In genomic region chr10:93347918-93348505, GRCm38 (mm10) we compare ENCODE assay signal across 14 mouse cellular contexts. TPM values are rescaled to one million over a fixed set of nuclear protein-coding genes. Genes with fewer than 3 reads are reported as not detected.
DNase-seq lines count a peak whose midpoint lies in the region; ATAC-seq and TF ChIP-seq lines count a peak whose summit lies in the region.
"Had no signal": no experiment of that assay in that cellular context is flagged by ENCODE, and none has a peak within 500 bp of the region (broad histone marks: within the 10 kb centered on the region; RNA-seq: fewer than 3 reads in every experiment).

No protein-coding gene starts in this region.

- no peak for TF ChIP-seq RAD21 in CH12.LX (IDR thresholded peaks at IDR 0.05; ENCODE audit: low read depth, low read length)

- WGBS in heart, embryonic 12.5 days: 57% methylated on average over 14 of the region's 14 CpGs
- WGBS in kidney, embryonic 15.5 days: 51% methylated on average over 14 of the region's 14 CpGs
- WGBS in embryonic facial prominence, embryonic 15.5 days: 40% methylated on average over 14 of the region's 14 CpGs

- peak overlapping the region; percentile 39 for H3K4me2 ChIP-seq in heart, embryonic 12.5 days
- H3K4me2 ChIP-seq in kidney, embryonic 15.5 days: peak overlapping the region; percentile 27
- no peak overlapping the region for H3K4me2 ChIP-seq in CH12.LX (ENCODE audit: insufficient read depth, low read depth, poor library complexity, severe bottlenecking)
- H3K4me2 ChIP-seq in embryonic facial prominence, embryonic 15.5 days (replicated peaks): peak overlapping the region; percentile 26
- H3K4me2 ChIP-seq: forebrain, embryonic 12.5 days; intestine, embryonic 15.5 days; neural tube, embryonic 13.5 days had no signal

- no peaks in the 10 kb centered on the region for H3K9me3 ChIP-seq in heart, embryonic 12.5 days (replicated peaks)
- H3K9me3 ChIP-seq in kidney, embryonic 15.5 days (replicated peaks): no peaks in the 10 kb centered on the region
- H3K9me3 ChIP-seq in CH12.LX (replicated peaks; ENCODE audit: low read length): peaks cover 9% of the 10 kb centered on the region
- no peaks in the 10 kb centered on the region for H3K9me3 ChIP-seq in embryonic facial prominence, embryonic 15.5 days (replicated peaks)
- H3K9me3 ChIP-seq: forebrain, embryonic 12.5 days; intestine, embryonic 15.5 days; neural tube, embryonic 13.5 days had no signal

- H3K27ac ChIP-seq in heart, embryonic 12.5 days (ENCODE audit: poor library complexity, severe bottlenecking): peak overlapping the region; percentile 16; the same call in 1 of the 2 replicates
- H3K27ac ChIP-seq in kidney, embryonic 15.5 days: peak overlapping the region; percentile 41; the same call in 1 of the 2 replicates
- peak overlapping the region; percentile 99 for H3K27ac ChIP-seq in CH12.LX (ENCODE audit: insufficient read depth, low read depth)
- H3K27ac ChIP-seq in embryonic facial prominence, embryonic 15.5 days (replicated peaks): peak overlapping the region; percentile 55; the same call in 1 of the 2 replicates
- H3K27ac ChIP-seq: forebrain, embryonic 12.5 days; intestine, embryonic 15.5 days; neural tube, embryonic 13.5 days had no signal

- no peak for TF ChIP-seq POLR2A in CH12.LX (IDR thresholded peaks at IDR 0.05; ENCODE audit: low read depth, low read length)

- peaks cover 13% of the 10 kb centered on the region for H3K4me1 ChIP-seq in heart, embryonic 12.5 days (replicated peaks)
- peaks cover 14% of the 10 kb centered on the region for H3K4me1 ChIP-seq in kidney, embryonic 15.5 days
- H3K4me1 ChIP-seq in CH12.LX (ENCODE audit: control insufficient read depth in 1 of 2, insufficient read depth in 2 of 2): peaks cover 47 to 77% of the 10 kb centered on the region in 2 experiments
- H3K4me1 ChIP-seq in embryonic facial prominence, embryonic 15.5 days: peaks cover 14% of the 10 kb centered on the region; the same call in 1 of the 2 replicates
- H3K4me1 ChIP-seq: forebrain, embryonic 12.5 days had no signal

- dilution Hi-C loops in CH12.LX (cut with MboI; ENCODE audit: extremely low pct_ligation_motif_present, extremely low pct_unique_long_range_greater_than_20kb, low sequenced_read_pairs): no loop called here

- H3K9ac ChIP-seq in heart, embryonic 12.5 days: 0 out of 2 replicates have a peak overlapping the region, but pooled peaks have one; percentile 32
- no peak overlapping the region for H3K9ac ChIP-seq in kidney, embryonic 15.5 days
- peak overlapping the region; percentile 28 for H3K9ac ChIP-seq in CH12.LX (ENCODE audit: insufficient read depth, low read depth)
- H3K9ac ChIP-seq in embryonic facial prominence, embryonic 15.5 days: no peak overlapping the region
- H3K9ac ChIP-seq: forebrain, embryonic 12.5 days; intestine, embryonic 15.5 days; liver, postnatal 0 days; neural tube, embryonic 13.5 days had no signal

- no peak overlapping the region for H3K4me3 ChIP-seq in heart, embryonic 12.5 days
- no peak overlapping the region for H3K4me3 ChIP-seq in kidney, embryonic 15.5 days (replicated peaks)
- no peak overlapping the region for H3K4me3 ChIP-seq in CH12.LX (replicated peaks in 1 of 3; ENCODE audit: low read depth in 2 of 3, low read length in 2 of 3, poor library complexity in 1 of 3)
- H3K4me3 ChIP-seq in embryonic facial prominence, embryonic 15.5 days (replicated peaks): no peak overlapping the region
- H3K4me3 ChIP-seq: forebrain, embryonic 12.5 days; intestine, embryonic 15.5 days; neural tube, embryonic 13.5 days had no signal

- DNase-seq in heart, postnatal 25 days (ENCODE audit: low spot score): no peak
- no peak for DNase-seq in kidney, postnatal 14 days
- no peak for DNase-seq in CH12.LX (ENCODE audit: extremely low read depth)
- no peak for DNase-seq in spleen, adult 12 weeks (ENCODE audit: low spot score)
- DNase-seq in cerebellum, adult 9-10 months: no peak
- DNase-seq: layer of hippocampus, postnatal 36 days; liver, postnatal 0 days; thymus, adult 18-20 months had no signal

- no peak for ATAC-seq in heart, embryonic 12.5 days (ENCODE audit: insufficient number of reproducible peaks, low FRiP score)
- peak; percentile 77; the same call in 1 of the 2 replicates for ATAC-seq in kidney, embryonic 15.5 days (replicated peaks; ENCODE audit: low FRiP score)
- ATAC-seq in embryonic facial prominence, embryonic 15.5 days (ENCODE audit: insufficient number of reproducible peaks, low FRiP score, low TSS enrichment, low read depth): no peak; the same call in 1 of the 2 replicates
- ATAC-seq: intestine, embryonic 15.5 days; liver, postnatal 0 days had no signal

- intact Hi-C loops in heart, postnatal 25 days (cut with DNase I): no loop called here

- H3K79me2 ChIP-seq in CH12.LX (replicated peaks; ENCODE audit: control insufficient read depth, extremely low read depth, insufficient read depth, poor library complexity, severe bottlenecking): no peaks in the 10 kb centered on the region

- TF ChIP-seq EP300 in CH12.LX (IDR thresholded peaks at IDR 0.05; ENCODE audit: low read length): no peak

- H3K36me3 ChIP-seq in heart, embryonic 12.5 days: no peaks in the 10 kb centered on the region
- H3K36me3 ChIP-seq in kidney, embryonic 15.5 days: no peaks in the 10 kb centered on the region
- H3K36me3 ChIP-seq in CH12.LX (replicated peaks in 1 of 2; ENCODE audit: control insufficient read depth in 1 of 2, insufficient read depth in 1 of 2, low read length in 1 of 2): peaks cover 0 to 6% of the 10 kb centered on the region in 2 experiments
- H3K36me3 ChIP-seq in embryonic facial prominence, embryonic 15.5 days: no peaks in the 10 kb centered on the region
- H3K36me3 ChIP-seq: forebrain, embryonic 12.5 days; intestine, embryonic 15.5 days; neural tube, embryonic 13.5 days had no signal

- no peak for TF ChIP-seq CTCF in CH12.LX (conservative IDR thresholded peaks at IDR 0.05 in 1 of 2, IDR thresholded peaks at IDR 0.05 in 1 of 2; ENCODE audit: low read depth in 2 of 2, low read length in 2 of 2)

- H3K27me3 ChIP-seq in heart, embryonic 12.5 days (replicated peaks): no peaks in the 10 kb centered on the region
- no peaks in the 10 kb centered on the region for H3K27me3 ChIP-seq in kidney, embryonic 15.5 days
- no peaks in the 10 kb centered on the region for H3K27me3 ChIP-seq in CH12.LX (replicated peaks)
- H3K27me3 ChIP-seq in embryonic facial prominence, embryonic 15.5 days: no peaks in the 10 kb centered on the region
- H3K27me3 ChIP-seq: forebrain, embryonic 12.5 days; intestine, embryonic 15.5 days; neural tube, embryonic 13.5 days had no signal

- in situ Hi-C loops in CH12.LX (cut with MboI; ENCODE audit: low pct_ligation_motif_present, low pct_unique_long_range_greater_than_20kb, low sequenced_read_pairs): loop anchor here (5.0 kb wide), 1 partner anchor 36 kb away; the partner anchor contains the start of gene Elk3

TF ChIP-seq in CH12.LX, 34 proteins besides CTCF, POLR2A, EP300 and RAD21:
- no peak for TF ChIP-seq PAX5 (IDR thresholded peaks at IDR 0.05; ENCODE audit: low read length)
- no peak for TF ChIP-seq TCF12 (IDR thresholded peaks at IDR 0.05; ENCODE audit: low read depth, low read length)
- no peak for TF ChIP-seq ZC3H11A (IDR thresholded peaks at IDR 0.05; ENCODE audit: low read depth, low read length)
- TF ChIP-seq MAFK (IDR thresholded peaks at IDR 0.05; ENCODE audit: insufficient replicate concordance, low read length): no peak
- TF ChIP-seq KAT2A (IDR thresholded peaks at IDR 0.05; ENCODE audit: insufficient replicate concordance, low read length): no peak
- no peak for TF ChIP-seq E2F4 (IDR thresholded peaks at IDR 0.05; ENCODE audit: insufficient replicate concordance, low read depth, low read length)
- no peak for TF ChIP-seq ZMIZ1 (IDR thresholded peaks at IDR 0.05; ENCODE audit: low read depth, low read length)
- TF ChIP-seq ZKSCAN1 (IDR thresholded peaks at IDR 0.05; ENCODE audit: borderline replicate concordance, low read depth, low read length): no peak
- no peak for TF ChIP-seq JUN (IDR thresholded peaks at IDR 0.05; ENCODE audit: insufficient read depth, low read depth, low read length)
- TF ChIP-seq BHLHE40 (IDR thresholded peaks at IDR 0.05; ENCODE audit: low read depth, low read length): no peak
- no peak for TF ChIP-seq TBP (conservative IDR thresholded peaks at IDR 0.05; ENCODE audit: low read depth, low read length)
- TF ChIP-seq HCFC1 (IDR thresholded peaks at IDR 0.05; ENCODE audit: low read depth, low read length): no peak
- TF ChIP-seq UBTF (IDR thresholded peaks at IDR 0.05; ENCODE audit: low read depth, low read length): no peak
- TF ChIP-seq NRF1 (IDR thresholded peaks at IDR 0.05; ENCODE audit: low read depth, low read length): no peak
- TF ChIP-seq ETS1 (conservative IDR thresholded peaks at IDR 0.05; ENCODE audit: low read depth, low read length): no peak
- TF ChIP-seq MEF2A (IDR thresholded peaks at IDR 0.05; ENCODE audit: borderline replicate concordance, low read depth, low read length): no peak
- TF ChIP-seq JUND (conservative IDR thresholded peaks at IDR 0.05; ENCODE audit: low read depth, low read length): no peak
- no peak for TF ChIP-seq GABPA (IDR thresholded peaks at IDR 0.05; ENCODE audit: insufficient replicate concordance, low read depth, low read length)
- no peak for TF ChIP-seq MAX (IDR thresholded peaks at IDR 0.05; ENCODE audit: low read length)

RNA-seq across cellular contexts. Expression of gene Elk3, which starts 37.1 kb away (rescaled TPM):
- 36.8 and 41.0 TPM in 2 replicates for polyA plus RNA-seq in heart, embryonic 12.5 days (2016; fragmentation: Nextera tagmentation; extraction: Ambion mirVana)
- 10 to 100 TPM; 45.1 to 48.7 TPM for total RNA-seq in heart, postnatal 25 days (2021)
- 41.9 and 43.7 TPM in 2 replicates for polyA plus RNA-seq in kidney, embryonic 15.5 days (2015; fragmentation: Nextera tagmentation; extraction: Ambion mirVana)
- total RNA-seq in CH12.LX (2012; rRNA removed) (22.3 and 25.8 TPM in 2 replicates), CH12.LX (2014; rRNA removed) (20.1 and 25.3 TPM in 2 replicates)
- 35.6 and 37.0 TPM in 2 replicates for polyA plus RNA-seq in CH12.LX (2012; ENCODE audit: insufficient read length, low read depth)
- polyA plus RNA-seq in embryonic facial prominence, embryonic 15.5 days (2015; fragmentation: Nextera tagmentation; extraction: Ambion mirVana): 31.5 and 31.9 TPM in 2 replicates

Comparison
In these comparisons a context has a peak if more than half of its experiments do, and no peak if none do; other contexts are left out.
1. H3K27ac ChIP-seq: peak in every context shown above with its lines; median percentile 99 in CH12.LX; 55 in embryonic facial prominence, embryonic 15.5 days; 41 in kidney, embryonic 15.5 days; 16 in heart, embryonic 12.5 days.
2. H3K9ac ChIP-seq: peak in heart, embryonic 12.5 days (single experiment) and CH12.LX (single experiment); none in kidney, embryonic 15.5 days (single experiment) and embryonic facial prominence, embryonic 15.5 days (single experiment).